Mouse (Mus musculus): Measurements from ENCODE around the gene Ptpn11. TPM values are rescaled to one million over a fixed set of nuclear protein-coding genes. Genes with fewer than 3 reads are reported as not detected.
A peak's percentile ranks its signal among the peaks of the same experiment; 100 is the strongest.

The Ptpn11 gene
- polyA plus RNA-seq, 1 experiment: 6.9 TPM

- no peaks in the 10 kb centered on the region for H3K36me3 ChIP-seq (ENCODE audit: control insufficient read depth, insufficient read depth, low read length)
- H3K27me3 ChIP-seq (ENCODE audit: control insufficient read depth, insufficient read depth, low read length): no peaks in the 10 kb centered on the region
- no peak overlapping the region for H3K27ac ChIP-seq (ENCODE audit: control insufficient read depth, insufficient read depth, low read depth, low read length)
- peaks cover 3% of the 10 kb centered on the region for H3K4me1 ChIP-seq (ENCODE audit: control insufficient read depth, insufficient read depth, low read length)
- no peak overlapping the region for H3K4me3 ChIP-seq (ENCODE audit: control insufficient read depth, low read depth, low read length)
- no peak for TF ChIP-seq CTCF (IDR thresholded peaks at IDR 0.05; ENCODE audit: control insufficient read depth, insufficient read depth, insufficient replicate concordance, low read depth, low read length)
- no peak for TF ChIP-seq POLR2A (IDR thresholded peaks at IDR 0.05; ENCODE audit: control insufficient read depth, low read depth, low read length)
Measured at GRCm38 (mm10) chr5:121183269-121183668, 7.9 kb downstream of the Ptpn11 start.

- no peak overlapping the region for H3K27ac ChIP-seq (ENCODE audit: control insufficient read depth, insufficient read depth, low read depth, low read length)
- no peaks in the 10 kb centered on the region; the same call in none of the 2 replicates for H3K4me1 ChIP-seq (ENCODE audit: control insufficient read depth, insufficient read depth, low read length)
- no peaks in the 10 kb centered on the region for H3K27me3 ChIP-seq (ENCODE audit: control insufficient read depth, insufficient read depth, low read length)
- no peak overlapping the region for H3K4me3 ChIP-seq (ENCODE audit: control insufficient read depth, low read depth, low read length)
- no peaks in the 10 kb centered on the region for H3K36me3 ChIP-seq (ENCODE audit: control insufficient read depth, insufficient read depth, low read length)
- TF ChIP-seq CTCF (IDR thresholded peaks at IDR 0.05; ENCODE audit: control insufficient read depth, insufficient read depth, insufficient replicate concordance, low read depth, low read length) (no peak), POLR2A (IDR thresholded peaks at IDR 0.05; ENCODE audit: control insufficient read depth, low read depth, low read length) (no peak)
Measured at GRCm38 (mm10) chr5:121179077-121179857, 11.9 kb downstream of the Ptpn11 start.

DNA sequence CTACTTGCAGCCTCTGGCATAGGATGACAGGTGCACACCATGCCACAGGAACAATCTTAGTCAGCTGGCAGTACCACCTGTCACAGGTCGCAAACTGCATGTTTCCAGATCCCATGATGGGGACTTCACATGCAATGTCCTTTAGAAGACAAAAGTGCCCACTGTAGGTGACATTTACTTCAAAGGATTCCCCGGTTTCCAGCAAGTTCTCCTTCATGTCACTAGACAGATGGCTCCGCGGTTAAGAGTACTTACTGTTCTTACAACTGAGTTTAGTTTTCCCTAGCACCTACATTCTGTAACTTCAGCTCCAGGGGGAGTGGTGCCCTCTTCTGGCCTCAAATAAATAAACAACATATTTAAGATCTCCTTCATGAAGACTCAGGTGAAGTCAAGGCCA, 18.4 kb downstream of the Ptpn11 start:
- H3K36me3 ChIP-seq (ENCODE audit: control insufficient read depth, insufficient read depth, low read length): no peaks in the 10 kb centered on the region
- no peak overlapping the region for H3K27ac ChIP-seq (ENCODE audit: control insufficient read depth, insufficient read depth, low read depth, low read length)
- no peak for TF ChIP-seq POLR2A (IDR thresholded peaks at IDR 0.05; ENCODE audit: control insufficient read depth, low read depth, low read length)
- TF ChIP-seq CTCF (IDR thresholded peaks at IDR 0.05; ENCODE audit: control insufficient read depth, insufficient read depth, insufficient replicate concordance, low read depth, low read length): no peak
- no peaks in the 10 kb centered on the region; the same call in 1 of the 2 replicates for H3K4me1 ChIP-seq (ENCODE audit: control insufficient read depth, insufficient read depth, low read length)
- peak overlapping the region; percentile 57; the same call in 1 of the 2 replicates for H3K4me3 ChIP-seq (ENCODE audit: control insufficient read depth, low read depth, low read length)
- no peaks in the 10 kb centered on the region for H3K27me3 ChIP-seq (ENCODE audit: control insufficient read depth, insufficient read depth, low read length)

DNA sequence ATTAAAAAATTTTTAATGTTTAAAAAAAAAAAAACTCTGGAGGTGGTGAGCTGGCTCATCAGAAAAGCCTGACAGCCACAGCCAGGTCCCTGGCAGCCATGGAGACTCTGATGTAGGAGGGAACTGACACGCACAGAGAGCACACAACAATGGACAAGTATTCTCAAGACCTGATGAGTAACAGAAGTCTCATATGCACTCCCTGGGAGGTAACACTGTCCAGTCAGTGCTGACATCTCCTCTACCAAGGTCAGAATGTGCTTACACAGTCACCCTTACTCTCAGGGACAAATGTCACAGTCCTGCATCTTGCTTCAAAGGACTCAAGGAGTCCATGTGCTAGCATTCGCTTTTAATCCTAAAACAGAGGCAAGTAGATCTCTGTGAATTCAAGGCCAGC, 21.6 kb downstream of the Ptpn11 start:
- no peak overlapping the region for H3K4me3 ChIP-seq (ENCODE audit: control insufficient read depth, low read depth, low read length)
- no peak overlapping the region for H3K27ac ChIP-seq (ENCODE audit: control insufficient read depth, insufficient read depth, low read depth, low read length)
- TF ChIP-seq POLR2A (IDR thresholded peaks at IDR 0.05; ENCODE audit: control insufficient read depth, low read depth, low read length) (no peak), CTCF (IDR thresholded peaks at IDR 0.05; ENCODE audit: control insufficient read depth, insufficient read depth, insufficient replicate concordance, low read depth, low read length) (no peak)
- H3K36me3 ChIP-seq (ENCODE audit: control insufficient read depth, insufficient read depth, low read length): no peaks in the 10 kb centered on the region; the same call in 1 of the 2 replicates
- no peaks in the 10 kb centered on the region for H3K27me3 ChIP-seq (ENCODE audit: control insufficient read depth, insufficient read depth, low read length)
- no peaks in the 10 kb centered on the region; the same call in 1 of the 2 replicates for H3K4me1 ChIP-seq (ENCODE audit: control insufficient read depth, insufficient read depth, low read length)

DNA sequence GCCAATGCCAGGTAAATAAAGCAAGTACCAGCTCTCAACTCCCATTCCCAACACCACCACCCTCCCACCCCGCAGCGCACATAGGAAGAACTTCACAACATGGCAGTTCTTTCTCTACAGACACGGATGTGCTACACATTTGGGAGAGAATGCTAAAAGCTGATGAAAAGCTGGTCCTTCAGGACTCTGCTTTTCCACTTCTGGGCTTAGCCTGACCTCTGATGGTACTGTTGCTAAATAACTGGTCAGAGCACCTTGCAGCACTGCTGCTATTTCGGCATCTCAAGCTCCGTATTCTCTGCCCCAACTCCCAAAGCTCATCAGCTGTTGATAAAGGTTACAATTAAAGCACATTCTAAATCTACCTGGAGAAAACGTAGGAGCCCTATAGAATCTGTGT, 24.3 kb downstream of the Ptpn11 start:
- TF ChIP-seq CTCF (IDR thresholded peaks at IDR 0.05; ENCODE audit: control insufficient read depth, insufficient read depth, insufficient replicate concordance, low read depth, low read length) (no peak), POLR2A (IDR thresholded peaks at IDR 0.05; ENCODE audit: control insufficient read depth, low read depth, low read length) (no peak)
- peaks cover 1% of the 10 kb centered on the region for H3K36me3 ChIP-seq (ENCODE audit: control insufficient read depth, insufficient read depth, low read length)

DNA sequence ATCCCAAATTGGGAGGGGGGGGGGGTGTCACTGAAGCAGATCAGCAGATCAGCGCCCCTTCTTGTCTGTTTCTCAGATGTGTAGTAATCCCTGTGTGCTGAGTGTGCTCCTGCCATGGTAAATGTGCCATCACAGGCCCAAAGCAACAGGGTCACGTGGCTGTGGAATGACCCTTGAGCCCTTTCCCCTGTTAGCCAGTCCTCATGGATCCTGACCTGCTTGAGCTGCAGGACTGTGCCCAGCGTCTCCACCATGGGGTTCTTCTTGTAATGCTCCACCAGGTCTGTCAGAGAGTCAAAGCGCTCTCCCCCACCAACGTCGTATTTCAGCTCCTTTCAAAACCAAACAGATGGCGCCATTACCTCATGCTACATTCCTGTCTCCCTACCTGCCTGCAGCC, 28.3 kb downstream of the Ptpn11 start:
- H3K36me3 ChIP-seq (ENCODE audit: control insufficient read depth, insufficient read depth, low read length): peaks cover 1% of the 10 kb centered on the region

More for the DNA sequence above, 24.3 kb downstream of the Ptpn11 start:
- H3K27ac ChIP-seq (ENCODE audit: control insufficient read depth, insufficient read depth, low read depth, low read length): no peak overlapping the region
- no peaks in the 10 kb centered on the region for H3K4me1 ChIP-seq (ENCODE audit: control insufficient read depth, insufficient read depth, low read length)
- no peaks in the 10 kb centered on the region for H3K27me3 ChIP-seq (ENCODE audit: control insufficient read depth, insufficient read depth, low read length)
- H3K4me3 ChIP-seq (ENCODE audit: control insufficient read depth, low read depth, low read length): peak overlapping the region; percentile 7

DNA sequence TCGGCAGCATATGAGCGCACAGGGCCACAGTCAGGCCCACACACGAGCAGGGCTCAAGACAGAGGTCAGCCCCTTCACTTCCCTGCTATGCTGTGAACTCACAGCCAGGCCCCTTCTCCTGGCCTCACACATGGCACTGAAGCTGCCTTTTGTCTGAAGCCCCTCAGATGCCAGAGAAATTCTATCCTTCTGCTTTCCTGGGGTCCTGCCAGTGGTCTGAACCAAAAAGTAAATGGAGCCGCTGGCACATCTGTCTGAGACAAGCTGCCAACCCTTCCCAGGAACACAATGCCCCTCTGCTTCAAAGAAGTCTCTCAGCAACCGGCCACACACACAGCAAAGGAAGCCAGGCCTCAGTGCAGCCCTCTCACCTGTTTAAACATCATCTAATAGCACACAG, 28.9 kb downstream of the Ptpn11 start:
- Histone ChIP-seq H3K4me3 (ENCODE audit: control insufficient read depth, low read depth, low read length) (no peak overlapping the region), H3K4me1 (ENCODE audit: control insufficient read depth, insufficient read depth, low read length) (no peaks in the 10 kb centered on the region), H3K27me3 (ENCODE audit: control insufficient read depth, insufficient read depth, low read length) (no peaks in the 10 kb centered on the region), H3K27ac (ENCODE audit: control insufficient read depth, insufficient read depth, low read depth, low read length) (no peak overlapping the region), H3K36me3 (ENCODE audit: control insufficient read depth, insufficient read depth, low read length) (peaks cover 1% of the 10 kb centered on the region)
- TF ChIP-seq POLR2A (IDR thresholded peaks at IDR 0.05; ENCODE audit: control insufficient read depth, low read depth, low read length) (no peak), CTCF (IDR thresholded peaks at IDR 0.05; ENCODE audit: control insufficient read depth, insufficient read depth, insufficient replicate concordance, low read depth, low read length) (no peak)

More for the DNA sequence above, 28.3 kb downstream of the Ptpn11 start:
- Histone ChIP-seq H3K4me3 (ENCODE audit: control insufficient read depth, low read depth, low read length) (no peak overlapping the region), H3K27me3 (ENCODE audit: control insufficient read depth, insufficient read depth, low read length) (no peaks in the 10 kb centered on the region), H3K4me1 (ENCODE audit: control insufficient read depth, insufficient read depth, low read length) (no peaks in the 10 kb centered on the region), H3K27ac (ENCODE audit: control insufficient read depth, insufficient read depth, low read depth, low read length) (no peak overlapping the region)
- no peak for TF ChIP-seq POLR2A (IDR thresholded peaks at IDR 0.05; ENCODE audit: control insufficient read depth, low read depth, low read length)

Data from testis, adult 2 months (tissue).